Mouse (Mus musculus): ENCODE results near the gene Atn1. TPM values are rescaled to one million over a fixed set of nuclear protein-coding genes. Genes with fewer than 3 reads are reported as not detected.
"Not testable (repeated sequence)": the region's sequence is repeated elsewhere in the genome, so short reads cannot be mapped to it uniquely, and the experiment has no call there.

Gene Atn1
- 100 to 1,000 TPM; 158 to 181 TPM for total RNA-seq (2021)
- long read RNA-seq, experiment 1, partial matches to known transcripts, result 33 of 37 reads
- long read RNA-seq, experiment 1, other reads (novel, unspliced or antisense), result 4 of 37 reads
- long read RNA-seq, experiment 2, full-length matches to known transcripts, result 1 of 19 reads
- long read RNA-seq, experiment 2, partial matches to known transcripts, result 14 of 19 reads
- long read RNA-seq, experiment 2, other reads (novel, unspliced or antisense), result 4 of 19 reads

DNA sequence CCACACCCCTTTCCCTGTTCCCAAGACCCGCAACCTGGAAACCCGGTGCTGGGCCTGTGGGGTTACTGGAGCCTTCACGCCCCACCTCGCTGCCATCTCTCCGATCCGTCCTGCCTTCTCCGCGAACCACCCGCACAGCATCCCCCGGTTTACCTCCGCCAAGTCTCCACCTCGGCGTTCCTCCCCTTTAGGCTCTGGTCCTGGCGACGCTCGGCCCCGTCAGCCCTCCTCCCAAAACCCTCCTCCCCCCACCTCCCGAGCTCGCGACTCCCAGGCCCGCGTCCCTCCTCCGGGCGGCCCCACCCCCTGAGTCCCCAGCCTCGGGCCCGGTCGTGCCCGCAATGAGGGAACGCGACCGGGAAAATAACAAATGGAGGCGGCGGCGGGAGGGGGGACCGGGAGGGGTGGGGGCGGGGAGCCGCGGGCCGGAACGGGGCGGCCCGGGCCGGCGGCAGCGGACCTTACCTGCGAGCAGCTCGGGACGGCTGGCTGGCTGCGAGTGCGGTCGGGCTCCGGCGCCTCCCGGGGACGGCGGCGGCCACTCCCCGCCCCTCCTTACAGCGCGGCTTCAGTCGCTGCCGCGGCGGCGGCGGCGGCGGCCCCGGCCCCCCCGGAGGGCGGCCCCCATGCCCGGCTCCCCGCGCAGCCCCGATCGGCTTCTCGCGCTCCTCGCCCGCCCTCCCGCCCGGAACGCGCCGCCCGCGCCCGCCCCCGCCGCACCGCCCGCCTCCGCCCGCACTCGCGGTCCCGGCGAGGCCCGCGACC, at the start of gene Atn1, which contains the start of gene Gm45234:
TSS of gene Atn1 (minus strand) at position 694 of the 765 bp plus-strand sequence.
TSS of gene Gm45234 (minus strand) at position 191 of the 765 bp plus-strand sequence.
- peak; percentile 49 to 62 for DNase-seq (ENCODE audit: low spot score in 2 of 2)

DNA sequence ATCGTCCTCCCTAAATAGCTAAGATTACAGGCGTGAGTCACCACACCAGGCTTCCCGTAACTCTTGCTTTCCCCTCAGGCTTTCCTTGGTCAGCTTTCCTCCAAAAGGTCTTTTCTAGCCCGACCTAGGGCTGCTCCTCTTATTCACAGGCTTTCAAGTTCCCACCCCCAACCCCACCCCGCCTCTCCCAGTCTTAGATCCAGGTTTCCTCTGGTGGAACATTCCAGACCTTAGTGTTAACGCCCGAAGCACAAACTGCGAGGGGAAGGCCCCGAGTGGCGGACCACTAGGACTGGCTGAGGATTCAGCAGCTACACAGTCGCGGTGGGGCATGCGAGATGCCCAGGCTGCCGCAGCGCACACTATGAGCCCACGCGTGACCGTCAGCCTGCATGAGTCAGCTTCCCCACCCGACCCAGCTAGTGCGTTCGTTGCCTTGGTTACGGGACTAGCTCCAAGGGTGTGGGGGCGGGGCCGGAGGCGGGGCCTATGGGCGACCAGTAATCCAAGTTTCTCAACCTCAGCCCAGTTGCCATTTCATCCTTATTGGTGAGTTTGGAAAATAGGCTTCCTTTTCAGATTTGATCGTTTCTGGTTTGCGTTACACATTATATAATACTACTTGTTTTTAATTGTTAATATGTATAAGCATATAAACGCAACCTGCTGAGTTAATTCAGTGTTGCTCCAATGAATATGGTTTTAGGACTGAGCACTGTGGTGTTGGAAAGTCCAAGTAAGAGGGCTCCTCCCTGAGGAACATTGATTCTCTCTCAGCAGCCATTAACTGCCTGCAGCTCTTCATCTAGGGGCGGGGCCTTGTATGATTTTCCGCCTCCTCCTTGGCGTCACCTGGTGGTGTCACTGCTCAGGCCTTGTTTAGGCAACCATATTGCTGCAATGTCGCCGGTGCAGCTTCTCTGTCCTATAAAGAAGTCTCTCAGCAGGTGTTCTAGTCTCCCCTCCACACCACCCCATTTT, 49.3 kb upstream of the Atn1 start:
- DNase-seq (ENCODE audit: low spot score in 2 of 2), result peak; percentile 96 to 97

DNA sequence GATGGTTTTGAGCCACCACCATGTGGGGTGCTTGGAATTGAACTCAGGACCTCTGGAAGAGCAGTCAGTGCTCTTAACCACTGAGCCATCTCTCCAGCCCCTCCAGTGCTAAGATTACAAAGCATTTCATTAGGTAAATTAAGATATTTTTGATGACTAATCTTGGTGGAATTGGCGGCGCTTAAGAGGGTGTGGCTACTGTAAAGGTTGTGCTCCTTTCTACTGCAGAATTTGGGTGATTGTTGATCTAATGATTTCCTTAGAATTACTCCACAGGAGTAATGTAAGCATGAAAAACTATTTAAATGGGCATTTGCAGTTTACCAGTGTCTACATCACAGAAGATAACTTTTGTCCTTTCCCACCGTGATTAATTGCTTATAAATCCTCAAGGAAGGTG, 48.0 kb upstream of the Atn1 start:
- DNase-seq (ENCODE audit: low spot score in 2 of 2), result no peak

- DNase-seq (ENCODE audit: low spot score in 2 of 2), result not testable (repeated sequence)
Observed at GRCm38 (mm10) chr6:124803691-124804090, 47.4 kb upstream of the Atn1 start.

- no peak for DNase-seq (ENCODE audit: low spot score in 2 of 2)
Observed at GRCm38 (mm10) chr6:124803061-124803460, 46.7 kb upstream of the Atn1 start.

GRCm38 (mm10) chr6:124802400-124802799, 46.1 kb upstream of the Atn1 start:
- not testable (repeated sequence) for DNase-seq (ENCODE audit: low spot score in 2 of 2)

DNA sequence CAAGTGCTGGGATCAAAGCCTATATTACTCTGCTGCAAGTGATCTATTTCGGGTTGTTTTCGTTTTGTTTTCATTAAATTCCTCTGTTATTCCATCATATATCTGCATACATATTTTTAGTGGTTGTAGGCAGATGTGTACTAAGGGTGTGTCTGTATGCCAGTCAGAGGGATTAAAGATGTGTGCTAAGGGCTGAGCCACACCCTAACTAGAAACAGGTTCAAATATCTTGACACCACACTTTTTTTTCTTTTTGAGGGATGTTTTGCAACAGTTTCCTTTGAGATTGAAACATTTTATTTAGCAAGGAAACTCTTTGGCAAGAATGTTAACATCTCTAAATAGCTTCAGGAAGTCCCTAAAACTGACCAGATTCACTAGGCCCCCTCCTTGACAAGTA, 39.9 kb upstream of the Atn1 start:
- DNase-seq (ENCODE audit: low spot score in 2 of 2), result no peak

DNA sequence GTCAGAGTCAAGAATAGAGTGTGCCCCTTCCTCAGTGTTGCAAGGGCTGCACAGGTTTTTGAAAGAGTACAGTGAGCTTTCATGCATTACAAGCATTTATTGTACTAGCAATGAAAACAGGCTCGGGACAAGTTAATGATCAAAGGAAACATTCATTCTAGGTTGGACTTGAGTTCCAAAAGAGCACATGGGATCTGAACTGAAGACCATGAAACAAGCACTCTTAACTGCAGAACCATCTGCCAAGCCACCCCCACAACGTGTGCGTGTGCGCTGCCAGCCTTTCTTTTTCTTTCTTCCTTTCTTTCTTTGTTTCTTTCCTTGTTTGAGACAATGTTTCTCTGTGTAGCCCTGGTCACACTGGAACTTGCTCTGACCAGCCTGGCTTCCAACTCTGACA, 39.5 kb upstream of the Atn1 start:
- no peak for DNase-seq (ENCODE audit: low spot score in 2 of 2)

GRCm38 (mm10) chr6:124791911-124792310, 35.6 kb upstream of the Atn1 start:
- DNase-seq (ENCODE audit: low spot score in 2 of 2), result no peak

DNA sequence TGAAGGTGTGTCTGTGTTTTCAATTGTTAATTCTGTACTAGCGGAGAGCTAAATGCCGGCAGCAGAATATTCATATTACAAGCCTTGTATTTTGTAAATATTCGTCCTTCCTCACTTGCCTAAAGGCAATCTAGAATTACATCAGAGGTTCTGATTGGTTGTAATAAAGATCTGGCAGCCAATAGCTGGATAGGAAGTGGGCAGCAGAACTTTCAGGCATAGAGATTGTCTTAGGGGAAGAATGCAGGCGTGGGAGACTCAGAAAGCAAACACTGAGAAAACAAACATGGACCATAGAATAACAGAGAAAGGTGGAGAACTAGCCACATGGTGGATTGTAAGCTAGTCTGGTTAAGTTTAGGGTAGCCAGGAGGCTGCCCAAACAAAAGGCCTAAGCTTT, 33.8 kb upstream of the Atn1 start:
- no peak for DNase-seq (ENCODE audit: low spot score in 2 of 2)

- no peak for DNase-seq (ENCODE audit: low spot score in 2 of 2)
Observed at GRCm38 (mm10) chr6:124789519-124789918, 33.2 kb upstream of the Atn1 start.

DNA sequence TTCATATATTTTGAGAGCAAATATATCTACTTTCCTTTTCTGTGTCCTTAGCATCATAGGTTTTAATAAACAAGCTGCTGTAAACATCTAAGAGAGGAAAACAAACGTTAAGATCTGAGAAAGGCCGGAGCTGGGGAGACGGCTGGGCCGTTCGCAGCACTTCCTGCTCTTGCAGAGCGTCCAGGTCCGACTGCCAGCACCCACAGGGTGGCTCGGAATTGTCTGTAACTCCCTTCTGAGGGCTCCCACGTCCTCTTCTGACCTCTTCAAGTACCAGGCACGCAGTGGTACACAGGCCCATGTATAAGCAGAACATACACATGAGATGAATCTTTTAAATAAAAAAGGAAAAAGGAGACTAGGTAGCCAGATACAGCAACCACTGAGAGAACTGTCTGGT, 31.4 kb upstream of the Atn1 start:
- DNase-seq (ENCODE audit: low spot score in 2 of 2), result no peak

GRCm38 (mm10) chr6:124786756-124787420, 30.6 kb upstream of the Atn1 start:
- DNase-seq (ENCODE audit: low spot score in 2 of 2), result peak; percentile 38 to 60

DNA sequence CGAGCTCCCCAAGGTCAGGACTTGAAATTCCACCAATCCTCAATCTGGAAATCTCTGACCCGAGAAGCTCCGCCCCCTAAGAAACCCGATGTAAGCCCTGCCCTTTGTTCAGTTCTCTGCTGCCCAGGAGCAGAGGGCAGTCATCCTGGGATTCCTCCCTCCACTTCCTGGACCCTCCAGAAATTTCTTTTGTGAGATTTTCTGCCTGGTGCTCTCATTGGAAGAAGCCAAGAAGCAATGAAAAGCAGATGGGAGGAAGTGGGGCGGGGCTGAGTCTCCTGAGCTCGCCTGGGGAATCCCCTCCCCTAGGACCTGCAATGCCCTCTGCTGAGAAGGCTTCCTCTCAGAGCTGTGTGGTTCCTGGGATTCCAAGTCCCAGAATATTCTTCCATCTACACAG, 26.1 kb upstream of the Atn1 start:
- DNase-seq (ENCODE audit: low spot score in 2 of 2), result no peak

- DNase-seq (ENCODE audit: low spot score in 2 of 2), result no peak
Observed at GRCm38 (mm10) chr6:124780917-124781316, 24.6 kb upstream of the Atn1 start.

DNA sequence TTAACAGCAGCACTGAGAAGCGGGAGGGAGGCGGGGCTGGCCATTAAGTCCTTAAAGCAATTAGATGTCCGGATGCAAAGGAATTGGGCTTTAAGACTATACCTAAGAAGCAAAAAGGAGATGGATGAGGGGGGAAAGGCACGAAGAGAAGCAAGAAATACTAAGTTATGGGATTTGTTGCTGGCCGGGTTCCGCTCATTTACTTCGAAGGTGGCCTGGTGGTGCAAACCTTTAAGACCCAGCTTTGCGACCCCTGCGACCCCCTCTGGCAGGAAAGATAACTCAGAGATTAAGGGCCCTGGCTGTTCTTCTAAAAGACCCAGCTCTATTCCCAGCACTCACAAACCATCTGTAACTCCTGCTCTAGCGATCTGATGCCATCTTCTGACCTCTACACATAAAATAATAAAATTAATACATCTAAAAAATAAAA, 23.7 kb upstream of the Atn1 start:
- DNase-seq (ENCODE audit: low spot score in 2 of 2), result no peak

DNA sequence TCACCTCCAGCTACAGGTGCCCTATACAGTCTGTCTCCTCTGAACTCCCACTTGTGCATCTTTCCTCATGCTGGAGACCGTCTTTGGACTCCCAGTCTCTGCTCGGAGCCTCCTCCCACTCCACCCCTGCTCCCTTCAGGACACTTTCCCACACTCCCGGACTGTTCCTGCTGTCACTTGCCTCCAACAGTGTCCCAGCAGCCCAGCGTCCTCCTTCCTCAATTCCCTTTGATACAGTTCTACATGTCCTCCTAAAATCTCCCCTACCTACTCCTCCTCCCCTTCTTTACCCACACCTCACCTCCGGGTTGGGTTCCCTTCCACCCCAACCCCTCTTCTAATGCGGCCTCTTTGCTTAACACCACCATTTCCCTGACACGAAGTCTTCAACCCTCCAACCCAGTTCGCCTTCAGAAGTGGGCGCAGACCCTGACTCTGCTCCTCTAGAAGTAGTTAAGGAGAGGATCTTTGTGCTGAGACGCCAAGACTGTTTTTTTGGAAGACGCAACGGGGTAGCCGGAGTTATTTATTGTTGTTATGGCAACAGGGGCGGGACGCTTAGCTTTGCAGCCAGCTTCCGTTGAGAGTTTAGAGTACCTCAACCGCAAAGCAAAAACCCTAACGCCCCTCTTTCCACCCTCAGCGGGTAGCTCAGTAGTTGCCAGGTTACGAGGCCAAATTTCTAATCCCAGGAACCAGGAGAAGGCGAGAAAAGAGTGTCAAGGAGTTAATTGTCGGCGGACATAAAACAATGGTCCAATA, 23.1 kb upstream of the Atn1 start, which contains the start of gene Lrrc23:
TSS of gene Lrrc23 (minus strand) at position 506 of the 762 bp plus-strand sequence.
- peak in 1 of 2 experiments; percentile 42 for DNase-seq (ENCODE audit: low spot score in 2 of 2)

- no peak for DNase-seq (ENCODE audit: low spot score in 2 of 2)
Observed at GRCm38 (mm10) chr6:124770511-124770910, 14.2 kb upstream of the Atn1 start.

DNA sequence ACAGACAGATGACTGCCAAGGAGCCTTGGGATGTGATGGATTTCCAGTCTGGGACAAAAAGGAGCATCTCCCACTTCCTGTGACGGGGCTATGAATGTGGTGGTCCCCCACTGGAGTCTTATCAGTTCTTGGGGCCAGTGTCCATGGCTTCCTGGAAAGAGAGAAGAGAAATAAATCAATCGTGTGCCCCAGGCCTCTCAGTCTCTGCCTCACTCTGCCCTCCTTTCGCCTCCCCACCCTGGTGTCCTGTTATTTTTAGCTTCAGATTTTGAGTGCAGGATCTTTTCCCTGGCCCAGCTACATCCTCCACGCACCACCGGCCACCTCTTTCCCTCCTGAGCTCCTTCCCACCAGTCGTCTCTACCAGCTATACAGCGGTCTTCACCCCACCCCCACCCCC, 13.7 kb upstream of the Atn1 start:
- no peak for DNase-seq (ENCODE audit: low spot score in 2 of 2)

Data from left cerebral cortex, adult 18-20 months (tissue).